Mouse (Mus musculus) E14TG2a.4 (cell line): ENCODE measurements around the gene Cog8.

Source experiments
- CTCF ChIP-seq: conservative IDR thresholded peaks from 2 replicates; pipeline ENCODE4 v1.5.1; 2014; ENCODE audit warnings: low read length
- NANOG ChIP-seq: IDR thresholded peaks from 2 replicates; pipeline ENCODE4 v1.6.1; 2014; ENCODE audit warnings: borderline replicate concordance, low read length, mixed read lengths

- TF ChIP-seq NANOG (no peak), CTCF (no peak)
These were observed 7.0 kb downstream of the Cog8 start for GRCm38 (mm10) chr8:107049480-107049879.
